ENCODE assay signal across 34 mouse cellular contexts in genomic region chr6:8059199-8059598, GRCm38 (mm10).
"Had no signal": no experiment of that assay in that cellular context is flagged by ENCODE, and none has a peak within 500 bp of the region (broad histone marks: within the 10 kb centered on the region; RNA-seq: fewer than 3 reads in every experiment).

No protein-coding gene starts in this region.

- H3K27me3 ChIP-seq: heart, embryonic 12.5 days; heart, embryonic 13.5 days; heart, embryonic 15.5 days; hindbrain, embryonic 12.5 days; hindbrain, embryonic 13.5 days; hindbrain, embryonic 15.5 days; kidney, embryonic 15.5 days had no signal

- H3K4me3 ChIP-seq: heart, embryonic 10.5 days; heart, embryonic 12.5 days; heart, embryonic 13.5 days; heart, embryonic 15.5 days; hindbrain, embryonic 10.5 days; hindbrain, embryonic 12.5 days; hindbrain, embryonic 13.5 days; hindbrain, embryonic 15.5 days; kidney, embryonic 15.5 days; layer of hippocampus, adult 2 months; left cerebral cortex, adult 2 months had no signal

- DNase-seq: heart, postnatal 10 days; heart, postnatal 14 days; heart, postnatal 36 days; heart, postnatal 4 days; kidney, adult 11 months; kidney, adult 18-20 months; kidney, adult 2 months; kidney, adult 8-10 months; kidney, adult 9 months; kidney, postnatal 10 days; kidney, postnatal 14 days; kidney, postnatal 25 days; kidney, postnatal 36 days; kidney, postnatal 4 days; layer of hippocampus, postnatal 36 days had no signal

- H3K9ac ChIP-seq: heart, embryonic 12.5 days; heart, embryonic 13.5 days; heart, embryonic 15.5 days; hindbrain, embryonic 12.5 days; hindbrain, embryonic 13.5 days; hindbrain, embryonic 14.5 days; hindbrain, embryonic 15.5 days; kidney, embryonic 15.5 days had no signal

- ATAC-seq: hindbrain, embryonic 16.5 days; hindbrain, postnatal 0 days; inflammation-experienced regulatory T-cells, adult 6 months; intestine, embryonic 16.5 days; intestine, postnatal 0 days had no signal

- H3K9me3 ChIP-seq: heart, embryonic 10.5 days; heart, embryonic 12.5 days; heart, embryonic 13.5 days; heart, embryonic 15.5 days; hindbrain, embryonic 10.5 days; hindbrain, embryonic 12.5 days; hindbrain, embryonic 13.5 days; hindbrain, embryonic 15.5 days; kidney, embryonic 15.5 days had no signal

- H3K4me2 ChIP-seq: heart, embryonic 11.5 days; heart, embryonic 12.5 days; heart, embryonic 13.5 days; heart, embryonic 15.5 days; hindbrain, embryonic 12.5 days; hindbrain, embryonic 13.5 days; hindbrain, embryonic 14.5 days; hindbrain, embryonic 15.5 days; kidney, embryonic 15.5 days had no signal

- H3K27ac ChIP-seq: heart, embryonic 10.5 days; heart, embryonic 13.5 days; heart, embryonic 15.5 days; hindbrain, embryonic 10.5 days; hindbrain, embryonic 12.5 days; hindbrain, embryonic 13.5 days; hindbrain, embryonic 14.5 days; hindbrain, embryonic 15.5 days; hindbrain, postnatal 0 days; kidney, embryonic 15.5 days; kidney, postnatal 0 days; layer of hippocampus, adult 2 months; left cerebral cortex, adult 2 months had no signal

- H3K4me1 ChIP-seq: heart, embryonic 10.5 days; heart, embryonic 12.5 days; heart, embryonic 13.5 days; heart, embryonic 15.5 days; hindbrain, embryonic 10.5 days; hindbrain, embryonic 12.5 days; hindbrain, embryonic 13.5 days; hindbrain, embryonic 15.5 days; kidney, embryonic 15.5 days had no signal

- H3K36me3 ChIP-seq: heart, embryonic 10.5 days; heart, embryonic 12.5 days; heart, embryonic 13.5 days; heart, embryonic 15.5 days; hindbrain, embryonic 10.5 days; hindbrain, embryonic 12.5 days; hindbrain, embryonic 13.5 days; hindbrain, embryonic 15.5 days; kidney, embryonic 15.5 days had no signal
